Mouse (Mus musculus) CH12.LX (cell line): Measurements from ENCODE around the gene Mettl27. TPM values are rescaled to one million over a fixed set of nuclear protein-coding genes. Genes with fewer than 3 reads are reported as not detected.

ENCODE experiments used
- DNase-seq: peaks from one replicate; pipeline ENCODE4 v3.0.0-alpha.2; 2013; ENCODE audit errors: extremely low read depth
- H3K27ac ChIP-seq: 2 replicates; pipeline ENCODE4 v1.5.1; 2012; ENCODE audit warnings: low read depth, mild to moderate bottlenecking, control low read depth, moderate library complexity; ENCODE audit not compliant: insufficient read depth
- H3K27me3 ChIP-seq: replicated peaks from 2 replicates; pipeline ENCODE3; 2012; ENCODE audit warnings: inconsistent platforms
- H3K36me3 ChIP-seq, 2 experiments: replicated peaks in 1 of 2; 2 replicates each; pipeline versions ENCODE3 to v1.6.1; 2012; ENCODE audit warnings: inconsistent platforms in 1 of 2, low read length in 1 of 2, mild to moderate bottlenecking in 1 of 2, mixed read lengths in 1 of 2, moderate library complexity in 1 of 2; ENCODE audit not compliant: control insufficient read depth in 1 of 2, insufficient read depth in 1 of 2
- H3K4me1 ChIP-seq, 2 experiments: 2 replicates each; pipeline ENCODE4 v1.6.1; 2012; ENCODE audit warnings: inconsistent platforms in 1 of 2, moderate library complexity in 1 of 2; ENCODE audit not compliant: insufficient read depth in 2 of 2, control insufficient read depth in 1 of 2
- H3K4me2 ChIP-seq: 2 replicates; pipeline ENCODE4 v1.6.1; 2012; ENCODE audit warnings: low read depth, mild to moderate bottlenecking, control low read depth; ENCODE audit not compliant: poor library complexity, insufficient read depth, severe bottlenecking
- H3K4me3 ChIP-seq, 3 experiments: fragments of 150-350 bp in 1 of 3; sonication (generic) in 1 of 3; replicated peaks in 1 of 3; 2 replicates each; pipeline versions ENCODE3 to v1.5.1; 2011 to 2012; ENCODE audit warnings: low read depth in 2 of 3, low read length in 2 of 3, mild to moderate bottlenecking in 2 of 3, moderate library complexity in 2 of 3, control low read depth in 1 of 3, improper control_type of control experiment in 1 of 3, inconsistent platforms in 1 of 3, mixed read lengths in 1 of 3; ENCODE audit not compliant: poor library complexity in 1 of 3
- H3K79me2 ChIP-seq: replicated peaks from 2 replicates; pipeline ENCODE4 v1.6.1; 2012; ENCODE audit warnings: mild to moderate bottlenecking, moderate library complexity; ENCODE audit not compliant: control insufficient read depth, poor library complexity, insufficient read depth, severe bottlenecking; ENCODE audit errors: extremely low read depth
- H3K9ac ChIP-seq: 2 replicates; pipeline ENCODE4 v1.6.1; 2012; ENCODE audit warnings: low read depth, mild to moderate bottlenecking, control low read depth, moderate library complexity; ENCODE audit not compliant: insufficient read depth
- H3K9me3 ChIP-seq: replicated peaks from 2 replicates; pipeline ENCODE3; 2012; ENCODE audit warnings: low read length, inconsistent platforms, mixed read lengths
- BHLHE40 ChIP-seq: IDR thresholded peaks from 2 replicates; pipeline ENCODE4 v1.6.1; 2011; ENCODE audit warnings: mild to moderate bottlenecking, low read depth, low read length, improper control_type of control experiment
- CTCF ChIP-seq, 2 experiments: IDR thresholded peaks in 1 of 2; conservative IDR thresholded peaks in 1 of 2; 2 replicates each; pipeline ENCODE4 v1.5.1; 2011 to 2012; ENCODE audit warnings: low read depth in 2 of 2, low read length in 2 of 2, improper control_type of control experiment in 1 of 2, inconsistent platforms in 1 of 2, mild to moderate bottlenecking in 1 of 2, moderate library complexity in 1 of 2
- ETS1 ChIP-seq: conservative IDR thresholded peaks from 2 replicates; pipeline ENCODE4 v1.6.1; 2012; ENCODE audit warnings: low read depth, mild to moderate bottlenecking, inconsistent platforms, low read length, improper control_type of control experiment, moderate library complexity
- GABPA ChIP-seq: IDR thresholded peaks from 2 replicates; pipeline ENCODE4 v1.6.1; 2012; ENCODE audit warnings: low read depth, low read length, improper control_type of control experiment, inconsistent platforms; ENCODE audit not compliant: insufficient replicate concordance
- HCFC1 ChIP-seq: IDR thresholded peaks from 2 replicates; pipeline ENCODE4 v1.6.1; 2012; ENCODE audit warnings: low read depth, mild to moderate bottlenecking, inconsistent platforms, low read length, improper control_type of control experiment
- IRF4 ChIP-seq: IDR thresholded peaks from 2 replicates; pipeline ENCODE4 v1.6.1; 2014; ENCODE audit warnings: low read depth, mild to moderate bottlenecking, inconsistent platforms, low read length, improper control_type of control experiment
- JUN ChIP-seq: IDR thresholded peaks from 2 replicates; pipeline ENCODE4 v1.6.1; 2011; ENCODE audit warnings: low read depth, mild to moderate bottlenecking, low read length, improper control_type of control experiment, moderate library complexity; ENCODE audit not compliant: insufficient read depth
- JUND ChIP-seq: conservative IDR thresholded peaks from 2 replicates; pipeline ENCODE4 v1.6.1; 2011; ENCODE audit warnings: low read depth, low read length, improper control_type of control experiment
- MAZ ChIP-seq: IDR thresholded peaks from 2 replicates; pipeline ENCODE4 v1.6.1; 2012; ENCODE audit warnings: low read depth, mild to moderate bottlenecking, inconsistent platforms, low read length, improper control_type of control experiment, moderate library complexity
- PAX5 ChIP-seq: IDR thresholded peaks from 2 replicates; pipeline ENCODE4 v1.6.1; 2012; ENCODE audit warnings: low read length, inconsistent platforms, mixed read lengths
- POLR2AphosphoS2 ChIP-seq: IDR thresholded peaks from 2 replicates; pipeline ENCODE4 v1.6.1; 2011; ENCODE audit warnings: low read depth, low read length, improper control_type of control experiment
- RCOR1 ChIP-seq: conservative IDR thresholded peaks from 2 replicates; pipeline ENCODE4 v1.6.1; 2012; ENCODE audit warnings: low read depth, mild to moderate bottlenecking, inconsistent platforms, low read length, improper control_type of control experiment
- TCF12 ChIP-seq: IDR thresholded peaks from 2 replicates; pipeline ENCODE4 v1.6.1; 2014; ENCODE audit warnings: low read depth, mild to moderate bottlenecking, inconsistent platforms, low read length, improper control_type of control experiment
- USF2 ChIP-seq: conservative IDR thresholded peaks from 2 replicates; pipeline ENCODE4 v1.6.1; 2011; ENCODE audit warnings: low read depth, low read length, improper control_type of control experiment
- ZC3H11A ChIP-seq: IDR thresholded peaks from 2 replicates; pipeline ENCODE4 v1.6.1; 2012; ENCODE audit warnings: low read depth, mild to moderate bottlenecking, inconsistent platforms, low read length, improper control_type of control experiment
- dilution Hi-C: fragments of 300-500 bp; cut with MboI; formaldehyde crosslinking; loops from 2 replicates; pipeline ENCODE4 v1.14.3; 2020; ENCODE audit warnings: low sequenced_read_pairs; ENCODE audit not compliant: extremely low pct_unique_long_range_greater_than_20kb, extremely low pct_ligation_motif_present
- in situ Hi-C: fragments of 300-500 bp; cut with MboI; formaldehyde crosslinking; loops from 3 replicates; pipeline ENCODE4 v1.14.3; 2019; ENCODE audit warnings: low sequenced_read_pairs, low pct_ligation_motif_present, low pct_unique_long_range_greater_than_20kb, mixed read lengths
- polyA plus RNA-seq: library from polyadenylated mRNA; unstranded; fragments of >175 nt; gene quantifications from 2 replicates; pipeline ENCODE4 v1.2.1, GENCODE M21; 2012; ENCODE audit warnings: low read depth; ENCODE audit not compliant: insufficient read length
- total RNA-seq, 2 experiments: library from RNA; depleted of rRNA; stranded (reverse); fragments of 300-350 nt in 1 of 2; fragments of >200 nt in 1 of 2; gene quantifications; 2 replicates each; pipeline ENCODE4 v1.2.3; 2012 to 2014

The Mettl27 gene
- total and polyA plus RNA-seq, 3 experiments: 0.73 to 1.9 (median 0.93) TPM

- in situ Hi-C loops (no loop called here), dilution Hi-C loops (no loop called here)
- H3K4me1 ChIP-seq: peaks cover 5 to 28% of the 10 kb centered on the region in 2 experiments; a peak in 3 of 4 replicates
- no peak overlapping the region for H3K4me2 ChIP-seq
- peaks cover 28% of the 10 kb centered on the region for H3K9me3 ChIP-seq
- H3K27ac ChIP-seq: no peak overlapping the region
- no peak overlapping the region for H3K4me3 ChIP-seq
- H3K36me3 ChIP-seq: no peaks in the 10 kb centered on the region
- no peak overlapping the region for H3K9ac ChIP-seq
- no peak for TF ChIP-seq PAX5
- no peak for TF ChIP-seq CTCF (conservative IDR thresholded peaks at IDR 0.05 in 1 of 2, IDR thresholded peaks at IDR 0.05 in 1 of 2; ENCODE audit: low read depth in 2 of 2, low read length in 2 of 2)
- 0 out of 2 replicates have a peak, but pooled peaks have one; percentile 18 for TF ChIP-seq BHLHE40
- peak; percentile 56 for DNase-seq
- H3K79me2 ChIP-seq: no peaks in the 10 kb centered on the region
- H3K27me3 ChIP-seq: peaks cover 19% of the 10 kb centered on the region
Observed at GRCm38 (mm10) chr5:134934666-134935065, 2.5 kb downstream of the Mettl27 start.

- no peak overlapping the region for H3K4me2 ChIP-seq
- dilution Hi-C loops: no loop called here
- TF ChIP-seq ZC3H11A (no peak), ETS1 (no peak), GABPA (no peak), BHLHE40 (no peak), JUND (no peak), POLR2AphosphoS2 (no peak), JUN (no peak), USF2 (no peak), MAZ (no peak), HCFC1 (no peak), RCOR1 (no peak), IRF4 (no peak), CTCF (conservative IDR thresholded peaks at IDR 0.05 in 1 of 2, IDR thresholded peaks at IDR 0.05 in 1 of 2; ENCODE audit: low read depth in 2 of 2, low read length in 2 of 2) (no peak), TCF12 (no peak)
- TF ChIP-seq, all 38 proteins: peak for 0
- Histone ChIP-seq H3K9me3 (peaks cover 30% of the 10 kb centered on the region), H3K4me3 (no peak overlapping the region), H3K79me2 (no peaks in the 10 kb centered on the region), H3K27me3 (peaks cover 11% of the 10 kb centered on the region), H3K36me3 (no peaks in the 10 kb centered on the region), H3K9ac (no peak overlapping the region), H3K27ac (no peak overlapping the region), H3K4me1 (peaks cover 5 to 31% of the 10 kb centered on the region in 2 experiments; a peak in 3 of 4 replicates)
- in situ Hi-C loops: no loop called here
- no peak for DNase-seq
Observed at GRCm38 (mm10) chr5:134936051-134936450, 3.9 kb downstream of the Mettl27 start.
